Mouse (Mus musculus) retina, adult 2 months (tissue): ENCODE results near the gene Scaper.

ENCODE experiments used
- DNase-seq: peaks from one replicate; pipeline ENCODE4 v3.0.0-alpha.2; 2012; ENCODE audit warnings: low read depth, low spot score

Gene Scaper

DNA sequence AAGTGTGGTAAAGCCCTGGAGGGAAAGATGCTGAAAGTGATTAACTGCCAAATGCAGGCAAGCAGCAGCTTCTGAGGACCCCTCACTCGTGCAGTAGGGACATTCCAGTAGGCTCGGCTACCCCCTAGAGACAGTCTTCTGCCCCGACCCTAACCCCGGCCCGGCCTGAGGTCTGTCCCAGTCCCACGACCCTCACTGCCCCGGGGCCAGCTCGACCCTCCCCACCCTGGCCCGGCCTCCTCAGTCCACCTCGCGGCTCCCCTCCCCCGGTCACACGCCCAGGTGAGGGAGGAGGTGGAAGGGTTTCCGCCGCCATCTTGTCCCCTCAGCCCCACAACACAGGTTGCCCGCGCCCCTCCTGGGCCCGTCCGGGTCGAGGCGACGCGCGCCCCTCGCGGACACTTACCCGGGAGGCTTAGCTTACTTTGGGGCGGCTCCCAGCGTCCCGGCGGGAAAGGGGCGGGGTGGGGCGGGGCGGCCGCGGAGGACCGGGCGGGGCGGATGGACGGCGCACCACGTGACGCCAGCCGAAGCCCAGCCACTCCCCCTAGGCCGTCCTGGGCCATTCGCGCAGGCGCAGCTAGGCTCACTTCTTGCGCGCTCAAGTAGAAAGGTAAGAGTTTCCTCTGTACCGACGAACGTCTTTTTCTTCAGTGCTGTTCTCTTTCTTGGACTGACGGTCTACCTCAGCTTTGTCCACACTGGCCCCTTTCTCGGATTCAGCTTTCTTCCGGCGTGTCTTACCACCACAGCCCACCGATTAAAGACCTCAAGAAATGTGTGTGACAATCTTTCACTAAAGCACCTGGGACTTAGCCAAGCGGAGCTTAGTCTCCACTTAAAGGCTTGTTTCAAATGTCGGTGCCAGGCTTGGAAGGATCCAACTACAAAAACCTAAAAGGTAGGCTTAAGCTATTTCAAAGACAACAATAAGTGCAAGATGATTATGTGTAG is at the start of gene Scaper:
TSS of gene Scaper (minus strand) at position 456 of the 954 bp plus-strand sequence.
- peak; percentile 79 for DNase-seq

DNA sequence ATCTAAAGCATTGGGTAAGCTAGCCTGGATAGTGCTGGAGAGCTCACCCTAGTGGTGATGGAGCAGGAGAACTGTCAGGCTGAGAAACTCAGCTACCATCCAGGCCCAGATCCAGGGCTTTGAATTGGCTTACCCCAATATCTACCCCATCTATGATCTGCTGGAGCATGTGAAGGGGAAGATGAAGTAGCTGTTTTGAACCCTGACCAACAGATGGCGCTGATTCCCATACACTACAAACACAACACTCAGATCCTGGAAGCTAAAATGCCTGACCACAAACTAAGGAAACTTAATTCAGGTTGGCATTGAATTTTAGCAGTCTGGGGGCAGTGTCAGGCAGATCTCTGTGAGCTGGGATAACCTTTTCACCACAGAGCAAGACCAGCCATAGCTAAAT is 8.9 kb upstream of the Scaper start:
- DNase-seq: no peak

DNA sequence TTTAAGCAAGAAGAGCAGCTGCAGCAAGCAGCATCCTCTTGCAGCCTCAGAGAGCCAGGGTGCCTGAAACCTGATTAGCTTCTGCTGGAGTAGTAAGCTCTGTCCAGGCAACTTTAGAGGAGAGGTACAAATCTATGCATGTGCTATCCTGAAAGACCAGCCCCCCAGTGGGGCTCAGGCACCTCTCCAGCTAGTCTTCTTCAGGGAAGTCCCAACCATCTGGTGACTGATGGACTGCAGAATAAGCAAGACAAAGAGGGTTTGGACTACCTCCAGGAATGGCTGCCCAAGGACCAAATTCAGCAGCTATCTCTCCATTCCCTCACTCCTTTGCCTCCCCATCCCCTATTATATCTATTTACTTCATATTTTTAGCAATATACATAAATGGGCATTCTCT is 3.4 kb upstream of the Scaper start:
- DNase-seq: no peak

DNA sequence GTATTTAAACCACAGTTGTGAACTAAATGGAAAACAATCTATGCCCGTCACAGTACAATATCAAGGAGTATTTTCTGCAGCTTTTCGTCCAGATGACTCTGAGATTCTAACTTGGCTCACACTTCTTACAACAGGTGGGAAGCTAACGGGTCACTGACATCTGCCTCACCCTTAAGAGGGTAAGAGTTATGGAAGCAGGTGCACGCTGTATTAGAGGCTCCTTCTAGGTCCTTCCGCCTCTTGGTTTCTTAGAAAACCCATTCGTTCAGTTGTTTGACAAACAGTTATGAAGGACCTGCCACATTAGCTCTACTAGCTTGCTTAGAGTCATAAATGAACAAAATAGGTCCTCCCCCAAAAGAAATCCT is 683 bp upstream of the Scaper start:
- no peak for DNase-seq

DNA sequence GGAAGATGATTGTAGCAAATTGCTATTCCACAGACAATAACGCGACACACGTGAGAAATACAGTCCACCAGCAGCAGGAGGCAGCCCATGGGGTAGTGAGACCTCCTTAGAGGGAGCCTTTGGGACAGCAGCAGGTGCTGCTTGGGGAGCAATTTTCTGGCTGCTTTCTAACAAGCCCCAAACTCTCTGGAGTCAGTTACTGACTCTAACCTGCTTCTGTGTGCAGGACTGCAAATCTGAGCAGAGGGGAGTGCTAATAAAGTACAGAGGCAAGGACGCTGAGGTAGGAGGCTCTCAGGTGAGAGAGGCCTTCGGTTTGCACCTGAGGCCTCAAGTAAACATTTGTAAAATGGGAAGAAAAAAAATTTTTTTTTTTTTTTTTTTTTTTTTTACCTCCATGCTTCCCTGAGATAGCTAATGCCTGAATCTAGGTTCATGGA is 675 bp downstream of the Scaper start:
- DNase-seq: no peak

DNA sequence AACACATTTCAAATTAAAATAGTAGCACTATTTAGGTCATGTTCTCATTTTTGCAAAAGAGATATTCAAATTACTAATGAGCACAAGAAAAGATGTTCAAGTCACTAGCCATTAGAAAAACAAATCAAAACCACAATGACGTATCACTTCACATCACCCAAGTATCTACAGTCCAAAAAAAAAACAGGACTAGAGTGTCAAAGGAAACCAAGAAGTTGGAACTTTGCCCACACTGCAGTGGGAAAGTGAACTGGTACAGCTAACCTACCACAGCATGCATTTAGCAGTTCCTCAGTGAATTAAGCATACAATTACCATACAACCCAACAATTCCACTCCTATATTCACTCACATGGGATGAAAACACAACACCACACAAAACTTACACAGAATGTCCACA is 5.4 kb downstream of the Scaper start:
- DNase-seq: no peak

DNA sequence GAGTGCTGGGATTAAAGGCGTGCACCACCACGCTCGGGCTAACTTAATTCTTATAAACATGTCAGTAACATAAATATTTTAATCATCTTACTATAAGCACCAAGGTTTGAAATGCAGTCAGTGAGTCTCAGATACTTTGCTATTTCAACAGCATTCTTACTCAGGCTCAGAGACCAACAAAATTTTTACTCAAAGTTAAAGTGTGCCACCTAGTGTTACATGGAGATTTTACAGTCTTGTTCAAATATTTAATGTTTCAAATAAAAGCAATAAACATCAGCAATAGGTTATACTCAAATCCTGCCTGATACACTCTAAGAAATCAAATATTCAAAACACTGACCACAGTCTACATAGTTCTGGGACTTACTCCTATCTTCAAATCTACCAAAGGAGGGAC is 19.3 kb downstream of the Scaper start:
- DNase-seq: peak; percentile 26

DNA sequence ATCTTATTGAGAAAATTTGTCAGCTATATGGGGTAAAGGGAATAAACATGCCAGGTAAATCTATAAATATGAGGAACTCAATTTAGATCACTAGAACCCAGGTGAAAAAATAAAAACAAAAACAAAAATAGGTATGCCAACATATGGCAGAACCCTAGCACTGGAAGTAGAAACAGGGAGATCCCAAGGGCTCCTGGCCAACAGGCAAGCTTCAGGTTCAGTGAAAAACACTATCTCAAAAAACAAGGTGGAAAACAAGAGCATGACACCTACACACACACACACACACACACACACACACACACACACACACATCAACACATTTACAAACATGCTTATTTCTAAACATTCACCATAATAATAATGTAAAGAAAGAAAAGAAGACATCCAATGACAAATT is 21.2 kb downstream of the Scaper start:
- no peak for DNase-seq

DNA sequence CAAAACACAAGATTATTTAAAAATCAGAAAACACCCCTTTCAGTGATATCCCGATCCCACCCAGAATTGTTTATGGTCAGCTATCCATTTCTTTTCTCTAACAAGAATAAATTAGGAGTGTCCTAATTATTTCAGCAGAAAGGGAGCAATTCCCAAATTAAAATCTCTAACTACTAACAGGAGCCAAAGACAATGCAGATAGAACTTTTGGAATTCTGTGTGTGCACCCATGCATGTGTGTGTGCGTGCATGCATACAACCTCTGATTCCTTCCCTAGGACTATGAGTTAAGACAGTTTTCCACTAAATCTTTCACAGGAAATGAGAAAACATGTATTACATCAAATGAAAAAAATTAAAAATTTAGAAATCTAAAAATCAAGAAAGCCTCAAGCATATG is 26.4 kb downstream of the Scaper start:
- no peak for DNase-seq

DNA sequence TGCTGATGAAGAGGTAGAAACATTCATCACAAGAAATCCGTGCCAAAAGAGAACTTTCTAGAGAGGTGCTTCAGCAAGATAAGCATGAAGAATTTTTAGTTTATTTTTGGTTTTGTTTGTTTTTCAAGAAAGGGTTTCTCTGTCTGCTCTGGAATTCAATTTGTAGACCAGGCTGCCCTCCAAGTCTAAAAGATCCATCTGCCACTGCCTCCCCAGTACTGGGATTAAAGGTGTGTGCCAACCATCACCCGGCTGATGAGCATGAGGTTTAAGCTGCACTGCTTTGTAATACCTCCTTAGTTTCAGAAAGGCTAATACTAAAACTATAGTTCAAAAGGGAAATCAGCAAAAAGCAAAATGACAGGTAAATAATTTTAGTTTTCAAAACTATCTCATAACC is 35.0 kb downstream of the Scaper start:
- no peak for DNase-seq

DNA sequence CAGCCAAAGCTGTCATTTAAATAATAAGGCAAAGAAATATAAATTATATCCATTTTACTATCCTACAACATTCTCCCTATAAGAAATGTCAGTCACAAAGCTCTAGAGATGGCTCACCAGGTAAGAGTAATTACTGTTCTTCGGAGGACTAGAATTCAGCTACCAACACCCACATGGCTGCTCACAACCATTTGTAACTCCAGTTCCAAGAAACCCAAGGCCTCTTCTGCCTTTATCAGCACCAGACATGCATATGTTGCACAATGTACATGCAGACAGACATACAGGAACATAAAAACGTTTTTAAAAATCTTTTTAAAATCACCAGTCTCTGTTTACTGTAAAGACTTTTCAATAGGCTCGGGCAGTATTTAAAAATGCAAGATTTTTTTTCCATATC is 36.3 kb downstream of the Scaper start:
- no peak for DNase-seq

DNA sequence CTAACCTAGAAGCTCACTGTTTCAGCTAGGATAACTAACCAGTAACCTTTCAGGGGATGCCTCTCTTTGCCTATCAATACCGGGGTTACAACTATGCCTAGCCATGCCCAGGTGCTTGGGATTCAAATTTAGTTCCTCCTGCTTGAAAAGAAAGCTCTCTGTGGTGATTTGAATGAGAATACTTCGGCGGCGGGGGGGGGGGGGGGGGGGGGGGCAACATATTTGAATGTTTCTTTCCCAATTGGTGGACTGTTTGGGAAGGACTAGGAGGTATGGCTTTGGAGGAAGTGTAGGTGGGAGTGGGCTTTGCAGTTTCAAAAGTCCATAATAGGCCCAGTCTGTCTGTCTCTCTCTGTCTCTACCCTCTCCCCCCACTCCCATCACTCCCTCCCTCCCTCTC is 37.4 kb downstream of the Scaper start:
- no peak for DNase-seq

DNA sequence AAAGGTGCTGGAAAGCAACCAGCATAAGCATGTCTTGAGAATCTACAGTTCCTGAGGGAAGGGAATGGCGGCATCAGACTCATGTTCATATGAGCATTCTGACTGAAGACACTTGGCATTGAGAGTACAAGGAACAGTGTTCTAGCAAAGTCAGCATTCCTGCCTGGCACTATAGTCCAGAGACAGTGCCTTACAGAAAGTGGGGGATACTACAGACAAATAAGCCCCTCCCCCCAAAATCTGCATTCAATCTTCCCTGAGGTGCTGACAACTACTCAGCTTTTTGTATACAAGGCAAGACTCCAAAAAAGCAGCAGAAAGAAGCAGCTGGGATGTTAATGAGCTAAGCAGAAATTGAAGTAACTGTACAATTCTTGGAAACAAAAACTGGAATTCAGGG is 59.9 kb downstream of the Scaper start:
- DNase-seq: no peak

DNA sequence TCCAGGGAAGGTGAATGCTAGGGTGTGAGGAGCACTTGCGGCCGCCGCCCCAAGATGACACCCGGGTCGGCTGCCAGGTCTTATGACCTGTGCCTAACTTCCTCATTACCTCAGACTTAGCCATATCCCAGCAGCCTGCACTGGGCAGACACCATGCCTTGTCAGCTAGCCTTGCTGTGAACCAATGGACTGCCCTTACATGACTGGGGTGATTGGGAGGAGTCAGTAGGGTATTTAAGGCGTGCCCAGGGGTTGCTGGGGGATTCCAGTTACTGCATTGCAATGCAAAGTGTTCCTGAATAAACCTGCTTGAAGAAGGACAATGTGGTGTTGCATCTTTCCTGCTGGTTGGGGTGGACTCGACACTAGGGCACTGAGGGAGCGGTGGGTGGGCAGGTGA is 148.5 kb downstream of the Scaper start:
- no peak for DNase-seq

DNA sequence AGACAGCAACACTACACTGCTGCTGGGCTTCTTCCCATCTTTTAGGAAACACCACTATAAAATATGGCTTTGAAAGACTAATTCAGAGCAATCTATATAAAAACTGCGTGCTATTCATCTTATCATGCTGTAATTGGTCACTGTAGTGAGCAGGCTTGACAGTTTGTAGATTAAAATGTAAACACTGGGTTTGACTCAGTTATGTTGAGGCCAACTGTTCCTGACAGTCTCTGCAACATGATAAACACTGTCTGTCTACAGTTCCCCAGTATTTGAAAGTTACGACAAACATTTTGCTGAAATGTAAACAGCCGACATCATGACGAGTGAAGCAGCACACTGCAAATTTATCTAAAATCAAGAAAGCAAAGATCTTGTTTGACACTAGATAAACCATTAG is 225.9 kb downstream of the Scaper start:
- DNase-seq: no peak

DNA sequence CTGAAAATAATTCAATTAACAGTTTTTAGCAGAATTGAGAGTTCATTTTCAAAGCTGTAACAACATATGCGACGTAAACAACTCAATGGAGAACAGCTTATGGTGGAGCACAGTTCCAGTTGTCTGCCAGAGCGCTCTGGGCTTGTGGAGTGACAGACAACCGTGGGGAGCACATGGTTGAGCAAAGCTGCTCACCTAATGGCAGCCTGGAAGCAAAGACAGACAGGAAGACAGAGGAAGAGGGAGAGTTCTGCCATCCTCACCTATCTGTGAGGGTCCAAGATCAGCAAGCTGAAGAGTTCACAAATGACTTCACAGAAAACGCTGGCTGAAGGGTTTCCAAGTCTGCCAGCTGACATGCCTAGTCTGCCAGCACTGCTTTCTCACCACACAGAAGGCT is 227.4 kb downstream of the Scaper start:
- DNase-seq: no peak

DNA sequence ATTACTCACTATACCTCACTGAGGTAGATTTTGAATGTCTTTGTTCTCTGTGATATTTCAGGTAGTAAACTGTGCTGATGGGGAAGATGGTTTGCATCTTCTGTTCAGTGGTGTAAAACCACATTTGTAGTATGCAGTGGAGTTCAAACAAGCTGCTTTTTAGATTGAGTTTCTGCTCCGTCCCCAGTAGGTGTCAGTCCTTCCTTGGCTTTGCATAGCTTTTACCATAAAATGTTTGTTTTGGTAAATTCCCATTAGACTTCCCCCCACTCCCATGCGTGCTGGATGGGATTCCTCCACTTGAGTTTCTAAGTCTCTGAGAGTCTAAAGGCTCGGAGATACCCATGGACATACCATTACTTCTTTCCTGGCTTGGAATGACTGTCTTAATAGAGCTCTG is 231.3 kb downstream of the Scaper start:
- DNase-seq: no peak

DNA sequence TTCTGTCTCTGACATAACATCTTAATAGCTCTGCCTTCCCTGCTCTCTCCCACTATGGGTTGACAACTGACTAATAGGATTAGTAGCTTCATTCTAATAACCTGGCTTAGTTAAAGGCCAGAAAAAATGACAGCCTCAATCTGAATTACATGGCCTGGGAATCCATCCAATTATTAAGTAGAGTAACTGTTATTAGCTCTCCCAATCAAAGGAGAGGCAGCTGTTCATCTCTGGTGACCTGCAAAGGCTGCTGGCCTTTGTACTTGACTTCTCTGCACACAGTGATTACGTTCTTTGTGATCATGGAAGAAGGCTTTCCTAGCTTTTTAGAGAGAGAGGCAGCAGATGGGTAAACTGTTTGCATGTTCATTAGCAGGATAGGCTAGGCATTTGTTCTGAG is 242.6 kb downstream of the Scaper start:
- DNase-seq: peak; percentile 52

DNA sequence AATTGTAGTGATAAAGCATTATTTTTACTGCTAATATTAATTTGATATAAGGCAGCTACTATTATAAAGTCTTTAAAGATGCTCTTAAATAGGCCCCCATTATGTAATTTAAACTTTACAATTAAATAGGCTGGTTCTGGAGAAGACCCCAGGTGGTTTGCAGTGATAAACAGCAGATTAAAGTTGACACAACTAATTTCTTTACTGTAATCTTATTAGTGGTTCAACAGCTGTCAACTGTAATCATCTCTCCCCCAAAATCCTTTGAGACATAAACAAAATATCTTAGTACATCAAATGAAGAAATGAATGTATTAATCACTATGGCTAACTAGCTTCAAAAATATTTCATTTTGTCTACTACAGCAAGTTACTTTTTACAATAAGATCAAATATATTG is 260.8 kb downstream of the Scaper start:
- no peak for DNase-seq

DNA sequence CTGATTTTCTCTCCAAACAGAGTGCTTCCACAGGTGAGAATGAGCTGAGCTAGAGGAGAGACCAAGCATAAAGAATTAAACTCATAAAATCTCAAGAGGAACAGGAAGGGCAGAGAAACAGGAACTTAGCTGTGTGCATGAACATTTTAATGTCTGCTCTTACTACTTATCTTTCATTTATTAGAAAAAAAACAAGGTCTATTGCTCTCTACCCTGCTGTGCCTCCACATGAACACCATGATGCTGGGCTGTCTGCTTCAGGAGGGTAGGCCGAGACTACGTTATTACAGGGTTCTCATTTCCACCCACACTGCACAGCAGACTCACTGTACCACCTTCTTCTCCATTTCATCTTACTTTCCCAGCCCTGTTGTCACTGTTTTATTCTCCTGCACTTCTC is 291.5 kb downstream of the Scaper start:
- no peak for DNase-seq

DNA sequence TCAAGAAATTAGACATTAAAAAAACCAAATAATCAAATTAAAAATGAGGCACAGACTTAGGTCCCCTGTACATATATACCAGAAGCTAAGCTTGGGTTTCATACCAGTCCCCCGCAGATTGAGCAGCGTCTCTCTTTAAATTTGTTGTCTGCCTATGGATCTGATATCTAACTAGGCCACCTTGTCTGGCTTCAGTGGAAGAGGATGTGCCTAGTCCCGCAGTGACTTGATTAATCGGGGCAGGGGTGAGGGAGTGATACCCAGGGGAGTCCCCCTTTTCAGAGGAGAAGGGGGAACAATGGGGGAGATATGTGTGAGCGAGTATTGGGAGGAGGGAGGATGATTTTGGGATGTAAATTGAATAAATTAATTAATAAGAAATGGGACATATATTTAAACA is 310.9 kb downstream of the Scaper start:
- no peak for DNase-seq

DNA sequence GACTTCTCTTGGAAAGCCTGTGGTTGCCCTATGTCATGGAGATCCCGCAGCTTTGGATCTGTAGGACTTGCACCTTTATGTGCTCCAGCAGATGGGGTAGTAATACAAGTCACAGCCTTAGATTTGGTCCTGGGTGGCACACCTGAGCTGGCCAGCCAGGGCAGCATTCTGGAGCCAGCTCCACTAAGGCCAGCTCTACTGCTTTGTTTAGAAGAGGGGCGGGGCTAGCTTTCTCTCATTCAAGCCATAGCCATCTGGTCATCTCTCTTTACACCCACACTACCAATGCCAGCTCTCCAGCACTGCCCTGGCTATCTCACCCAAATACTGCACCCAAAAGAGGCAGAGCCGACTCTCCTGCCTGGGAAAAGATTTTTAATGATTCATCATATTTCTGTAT is 323.2 kb downstream of the Scaper start:
- no peak for DNase-seq

DNA sequence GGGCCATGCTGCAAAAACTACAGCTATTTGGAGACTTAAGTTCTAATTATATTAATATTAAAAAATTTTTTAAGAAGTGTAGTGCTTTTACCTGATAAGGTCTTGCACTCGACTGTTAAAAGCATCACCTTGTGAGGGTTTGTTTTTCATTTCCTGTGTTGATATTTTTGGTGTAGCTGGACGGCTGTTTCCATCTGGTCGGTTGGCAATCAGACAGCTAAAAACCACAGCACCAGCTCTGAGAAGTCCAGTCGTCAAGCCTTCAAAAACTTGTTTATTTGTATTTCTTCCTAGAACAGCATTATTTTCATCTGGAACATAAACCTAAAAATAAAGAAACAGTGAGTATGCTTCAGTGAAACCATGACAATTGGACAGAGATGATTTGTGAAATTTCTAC is 328.2 kb downstream of the Scaper start:
- no peak for DNase-seq
